Mouse (Mus musculus) neural tube, embryonic 14.5 days (tissue): ENCODE measurements around the gene Rps17. TPM values are rescaled to one million over a fixed set of nuclear protein-coding genes. Genes with fewer than 3 reads are reported as not detected.

Experiments used
- ATAC-seq: fragments of 200-750 bp; cut with Nextera tagmentation; 2 replicates; pipeline ENCODE4 v1.8.0; 2017; ENCODE audit warnings: low read depth, mild to moderate bottlenecking, moderate TSS enrichment, moderate library complexity
- H3K27ac ChIP-seq: fragments of 300-500 bp; sonication (generic); 2 replicates; pipeline ENCODE4 v1.5.1; 2014; ENCODE audit warnings: low read depth, mild to moderate bottlenecking, control low read depth, low read length, moderate library complexity, mixed read lengths
- H3K27me3 ChIP-seq: fragments of 300-500 bp; sonication (generic); 2 replicates; pipeline ENCODE4 v1.6.1; 2014; ENCODE audit warnings: low read length; ENCODE audit not compliant: control insufficient read depth, insufficient read depth
- H3K36me3 ChIP-seq: fragments of 300-500 bp; sonication (generic); 2 replicates; pipeline ENCODE4 v1.6.1; 2014; ENCODE audit warnings: low read length, mixed read lengths; ENCODE audit not compliant: control insufficient read depth, insufficient read depth
- H3K4me1 ChIP-seq: fragments of 300-500 bp; sonication (generic); 2 replicates; pipeline ENCODE4 v1.6.1; 2014; ENCODE audit warnings: low read length; ENCODE audit not compliant: control insufficient read depth, insufficient read depth
- H3K4me2 ChIP-seq: fragments of 300-500 bp; sonication (generic); 2 replicates; pipeline ENCODE4 v1.6.1; 2014; ENCODE audit warnings: mild to moderate bottlenecking, low read depth, low read length, control low read depth
- H3K4me3 ChIP-seq: fragments of 300-500 bp; sonication (generic); 2 replicates; pipeline ENCODE4 v1.5.1; 2014; ENCODE audit warnings: low read depth, low read length, control low read depth, mixed read lengths
- H3K9ac ChIP-seq: fragments of 300-500 bp; sonication (generic); replicated peaks from 2 replicates; pipeline ENCODE4 v1.6.1; 2014; ENCODE audit warnings: low read depth, mild to moderate bottlenecking, control low read depth, low read length, mixed read lengths
- H3K9me3 ChIP-seq: fragments of 300-500 bp; sonication (generic); 2 replicates; pipeline ENCODE4 v1.6.1; 2016; ENCODE audit warnings: low read length; ENCODE audit not compliant: control insufficient read depth
- WGBS: fragments of 180-500 bp; shearing (Covaris S2); extraction: QIAGEN DNeasy Blood & Tissue Kit; methylation state at CpG from one replicate; pipeline ENCODE4 v1.1.7; 2014; 5-methylcytosine and 5-hydroxymethylcytosine counted together
- polyA plus RNA-seq: library from polyadenylated mRNA; unstranded; fragments of >200 nt; fragmentation: Nextera tagmentation; extraction: Ambion mirVana; gene quantifications from 2 replicates; pipeline ENCODE4 v1.2.1, GENCODE M21; 2014

The Rps17 gene
- polyA plus RNA-seq, 1 experiment from 2014 or later, result 743 TPM

- 89% methylated on average over 6 of the region's 6 CpGs for whole genome bisulfite sequencing
Measured at GRCm38 (mm10) chr7:81319749-81320148, 25.3 kb downstream of the Rps17 start.

GRCm38 (mm10) chr7:81315583-81315982, 29.5 kb downstream of the Rps17 start:
- no peaks in the 10 kb centered on the region for H3K9me3 ChIP-seq
- no peak overlapping the region for H3K27ac ChIP-seq
- H3K36me3 ChIP-seq, result no peaks in the 10 kb centered on the region
- no peaks in the 10 kb centered on the region for H3K27me3 ChIP-seq
- no peak for ATAC-seq
- no peak overlapping the region for H3K4me3 ChIP-seq
- no peak overlapping the region for H3K9ac ChIP-seq
- H3K4me1 ChIP-seq, result no peaks in the 10 kb centered on the region
- 79% methylated on average over 8 of the region's 8 CpGs for WGBS
- H3K4me2 ChIP-seq, result no peak overlapping the region

More at GRCm38 (mm10) chr7:81319749-81320148, 25.3 kb downstream of the Rps17 start:
- H3K27ac ChIP-seq, result no peak overlapping the region
- H3K4me1 ChIP-seq, result no peaks in the 10 kb centered on the region
- no peak overlapping the region for H3K4me3 ChIP-seq
- H3K27me3 ChIP-seq, result no peaks in the 10 kb centered on the region
- no peak for ATAC-seq
- H3K9ac ChIP-seq, result no peak overlapping the region
- H3K9me3 ChIP-seq, result no peaks in the 10 kb centered on the region
- H3K36me3 ChIP-seq, result no peaks in the 10 kb centered on the region
- no peak overlapping the region for H3K4me2 ChIP-seq

- H3K4me2 ChIP-seq, result no peak overlapping the region
- no peaks in the 10 kb centered on the region for H3K4me1 ChIP-seq
- no peak overlapping the region for H3K27ac ChIP-seq
- H3K27me3 ChIP-seq, result no peaks in the 10 kb centered on the region
- H3K36me3 ChIP-seq, result no peaks in the 10 kb centered on the region
- H3K9ac ChIP-seq, result no peak overlapping the region
- no peaks in the 10 kb centered on the region for H3K9me3 ChIP-seq
- H3K4me3 ChIP-seq, result no peak overlapping the region
- ATAC-seq, result no peak
Measured at GRCm38 (mm10) chr7:81311581-81311980, 33.5 kb downstream of the Rps17 start.

GRCm38 (mm10) chr7:81311130-81311529, 33.9 kb downstream of the Rps17 start:
- Histone ChIP-seq H3K27me3 (no peaks in the 10 kb centered on the region), H3K27ac (no peak overlapping the region), H3K9ac (no peak overlapping the region), H3K4me3 (no peak overlapping the region), H3K36me3 (no peaks in the 10 kb centered on the region), H3K4me1 (no peaks in the 10 kb centered on the region), H3K4me2 (no peak overlapping the region), H3K9me3 (no peaks in the 10 kb centered on the region)
- ATAC-seq, result no peak
- WGBS, result 83% methylated on average over 1 of the region's 1 CpGs

- Histone ChIP-seq H3K36me3 (no peaks in the 10 kb centered on the region), H3K4me3 (no peak overlapping the region), H3K27ac (no peak overlapping the region), H3K4me2 (no peak overlapping the region), H3K9ac (no peak overlapping the region), H3K27me3 (no peaks in the 10 kb centered on the region), H3K9me3 (no peaks in the 10 kb centered on the region), H3K4me1 (no peaks in the 10 kb centered on the region)
- ATAC-seq, result no peak
- 93% methylated on average over 6 of the region's 6 CpGs for WGBS
Measured at GRCm38 (mm10) chr7:81309247-81309646, 35.8 kb downstream of the Rps17 start.

GRCm38 (mm10) chr7:81307735-81308134, 37.3 kb downstream of the Rps17 start:
- no peak overlapping the region for H3K4me2 ChIP-seq
- 53% methylated on average over 8 of the region's 8 CpGs for WGBS
- H3K27me3 ChIP-seq, result no peaks in the 10 kb centered on the region
- no peaks in the 10 kb centered on the region for H3K9me3 ChIP-seq
- no peak overlapping the region for H3K4me3 ChIP-seq
- H3K27ac ChIP-seq, result no peak overlapping the region
- H3K4me1 ChIP-seq, result no peaks in the 10 kb centered on the region
- ATAC-seq, result no peak
- H3K36me3 ChIP-seq, result no peaks in the 10 kb centered on the region
- H3K9ac ChIP-seq, result no peak overlapping the region

GRCm38 (mm10) chr7:81304675-81305074, 40.4 kb downstream of the Rps17 start:
- Histone ChIP-seq H3K27ac (no peak overlapping the region), H3K9me3 (no peaks in the 10 kb centered on the region), H3K4me2 (no peak overlapping the region), H3K36me3 (no peaks in the 10 kb centered on the region), H3K9ac (no peak overlapping the region), H3K27me3 (no peaks in the 10 kb centered on the region), H3K4me1 (no peaks in the 10 kb centered on the region), H3K4me3 (no peak overlapping the region)
- ATAC-seq, result no peak
- WGBS, result 86% methylated on average over 5 of the region's 5 CpGs

- WGBS, result 89% methylated on average over 5 of the region's 5 CpGs
Measured at GRCm38 (mm10) chr7:81304100-81304499, 41.0 kb downstream of the Rps17 start.

GRCm38 (mm10) chr7:81303682-81304081, 41.4 kb downstream of the Rps17 start:
- Histone ChIP-seq H3K9me3 (no peaks in the 10 kb centered on the region), H3K4me2 (no peak overlapping the region), H3K27me3 (no peaks in the 10 kb centered on the region), H3K27ac (no peak overlapping the region), H3K4me3 (no peak overlapping the region), H3K36me3 (no peaks in the 10 kb centered on the region), H3K4me1 (no peaks in the 10 kb centered on the region), H3K9ac (no peak overlapping the region)
- no peak for ATAC-seq
- WGBS, result 81% methylated on average over 2 of the region's 2 CpGs

More at GRCm38 (mm10) chr7:81304100-81304499, 41.0 kb downstream of the Rps17 start:
- ATAC-seq, result no peak
- no peaks in the 10 kb centered on the region for H3K4me1 ChIP-seq
- no peaks in the 10 kb centered on the region for H3K36me3 ChIP-seq
- H3K27ac ChIP-seq, result no peak overlapping the region
- no peak overlapping the region for H3K9ac ChIP-seq
- H3K27me3 ChIP-seq, result no peaks in the 10 kb centered on the region
- H3K9me3 ChIP-seq, result no peaks in the 10 kb centered on the region
- no peak overlapping the region for H3K4me3 ChIP-seq
- no peak overlapping the region for H3K4me2 ChIP-seq

GRCm38 (mm10) chr7:81301323-81301722, 43.7 kb downstream of the Rps17 start:
- 49% methylated on average over 7 of the region's 7 CpGs for WGBS
- Histone ChIP-seq H3K4me1 (no peaks in the 10 kb centered on the region), H3K4me3 (no peak overlapping the region), H3K36me3 (no peaks in the 10 kb centered on the region), H3K27me3 (no peaks in the 10 kb centered on the region), H3K4me2 (no peak overlapping the region), H3K9ac (no peak overlapping the region), H3K9me3 (no peaks in the 10 kb centered on the region), H3K27ac (no peak overlapping the region)
- ATAC-seq, result peak; percentile 56; the same call in 1 of the 2 replicates
